Mouse (Mus musculus): ENCODE results near the gene Fam43b.

- no peak for TF ChIP-seq CTCF (IDR thresholded peaks at IDR 0.05; ENCODE audit: low read depth)
- TF ChIP-seq EP300 (IDR thresholded peaks at IDR 0.05; ENCODE audit: low read depth) = no peak
These were observed 12.5 kb downstream of the Fam43b start for GRCm38 (mm10) chr4:138383789-138384188.
